Mouse (Mus musculus) stomach, postnatal 0 days (tissue): ENCODE data around the gene Fhit.

ENCODE experiments used
- CTCF ChIP-seq: IDR thresholded peaks from 2 replicates; pipeline ENCODE4 v1.5.1; 2016; ENCODE audit warnings: antibody characterized with exemption, low read depth, mild to moderate bottlenecking, moderate library complexity
- EP300 ChIP-seq: optimal IDR thresholded peaks from 2 replicates; pipeline ENCODE3; 2016; ENCODE audit warnings: antibody characterized with exemption

DNA sequence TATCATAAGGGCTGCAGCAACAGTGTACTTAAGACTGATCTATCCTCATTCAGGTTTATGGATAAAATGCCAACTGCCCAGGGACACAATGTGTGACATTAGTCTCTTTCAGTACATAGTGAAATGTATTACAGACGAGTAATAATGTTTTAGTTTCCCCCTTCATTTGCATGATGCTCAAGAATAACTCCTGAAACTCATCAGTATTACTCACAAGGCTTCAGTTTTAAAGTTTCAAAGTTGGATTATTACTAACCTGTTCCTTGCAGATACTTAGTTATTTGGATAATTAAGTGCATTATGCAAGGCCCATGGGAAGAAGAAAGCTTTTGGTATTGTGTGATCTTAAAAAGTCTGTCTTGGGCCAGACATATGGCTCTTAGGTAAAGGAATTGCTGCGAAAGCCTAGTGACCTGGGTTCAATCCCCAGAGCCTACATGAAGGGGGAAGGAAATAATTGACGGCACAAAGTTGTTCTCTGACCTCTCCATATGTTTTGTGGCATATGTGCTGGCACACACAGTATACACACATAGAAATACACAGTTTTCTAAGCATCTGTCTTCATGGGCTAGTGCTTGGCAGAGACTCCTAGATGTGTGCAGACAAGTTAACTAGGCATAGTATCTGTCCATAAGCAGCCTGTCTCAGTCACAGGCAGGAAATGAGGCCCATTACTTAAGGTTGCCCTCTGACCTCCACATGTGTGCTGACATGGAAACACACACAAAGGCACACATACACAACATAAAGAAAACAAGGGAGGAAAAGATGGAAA lies 287.1 kb downstream of the Fhit start:
- TF ChIP-seq CTCF (no peak), EP300 (no peak)
